Mouse (Mus musculus) cerebellum, adult 11-12 months (tissue): ENCODE measurements around the gene Rap1gap2.

Experiments
- DNase-seq: peaks from one replicate; pipeline ENCODE4 v3.0.0; 2022

Gene Rap1gap2

GRCm38 (mm10) chr11:74493936-74494335 is 116.8 kb downstream of the Rap1gap2 start:
- no peak for DNase-seq

GRCm38 (mm10) chr11:74493172-74493862 is 117.4 kb downstream of the Rap1gap2 start:
- no peak for DNase-seq

GRCm38 (mm10) chr11:74491130-74491529 is 119.6 kb downstream of the Rap1gap2 start:
- DNase-seq: no peak

GRCm38 (mm10) chr11:74489239-74489638 is 121.5 kb downstream of the Rap1gap2 start:
- DNase-seq: peak; percentile 38

- no peak for DNase-seq
Measured at GRCm38 (mm10) chr11:74487952-74488351, 122.8 kb downstream of the Rap1gap2 start.

GRCm38 (mm10) chr11:74485435-74486217 is 125.1 kb downstream of the Rap1gap2 start:
- DNase-seq: no peak

GRCm38 (mm10) chr11:74483871-74484270 is 126.8 kb downstream of the Rap1gap2 start:
- DNase-seq: no peak

GRCm38 (mm10) chr11:74483153-74483817 is 127.4 kb downstream of the Rap1gap2 start:
- DNase-seq: no peak

GRCm38 (mm10) chr11:74481797-74482196 is 128.9 kb downstream of the Rap1gap2 start:
- DNase-seq: no peak

GRCm38 (mm10) chr11:74479715-74480289 is 130.9 kb downstream of the Rap1gap2 start:
- no peak for DNase-seq

GRCm38 (mm10) chr11:74478877-74479276 is 131.8 kb downstream of the Rap1gap2 start:
- DNase-seq: no peak

- no peak for DNase-seq
Measured at GRCm38 (mm10) chr11:74472671-74473070, 138.0 kb downstream of the Rap1gap2 start.

GRCm38 (mm10) chr11:74468195-74468594 is 142.5 kb downstream of the Rap1gap2 start:
- DNase-seq: no peak

GRCm38 (mm10) chr11:74465712-74466111 is 145.0 kb downstream of the Rap1gap2 start:
- DNase-seq: no peak

GRCm38 (mm10) chr11:74464181-74464977 is 146.3 kb downstream of the Rap1gap2 start:
- no peak for DNase-seq

- peak; percentile 39 for DNase-seq
Measured at GRCm38 (mm10) chr11:74462651-74463050, 148.1 kb downstream of the Rap1gap2 start.

GRCm38 (mm10) chr11:74459651-74460050 is 151.1 kb downstream of the Rap1gap2 start:
- no peak for DNase-seq

GRCm38 (mm10) chr11:74458400-74458799 is 152.3 kb downstream of the Rap1gap2 start:
- DNase-seq: no peak

GRCm38 (mm10) chr11:74457194-74457593 is 153.5 kb downstream of the Rap1gap2 start:
- DNase-seq: no peak

GRCm38 (mm10) chr11:74448556-74448955 is 162.2 kb downstream of the Rap1gap2 start:
- DNase-seq: no peak

GRCm38 (mm10) chr11:74447991-74448403 is 162.7 kb downstream of the Rap1gap2 start:
- peak; percentile 41 for DNase-seq

GRCm38 (mm10) chr11:74445591-74445990 is 165.1 kb downstream of the Rap1gap2 start:
- DNase-seq: no peak

GRCm38 (mm10) chr11:74443924-74444256 is 166.8 kb downstream of the Rap1gap2 start:
- DNase-seq: no peak
